Mouse (Mus musculus): ENCODE results near the gene Tspan11.

Gene Tspan11

DNA sequence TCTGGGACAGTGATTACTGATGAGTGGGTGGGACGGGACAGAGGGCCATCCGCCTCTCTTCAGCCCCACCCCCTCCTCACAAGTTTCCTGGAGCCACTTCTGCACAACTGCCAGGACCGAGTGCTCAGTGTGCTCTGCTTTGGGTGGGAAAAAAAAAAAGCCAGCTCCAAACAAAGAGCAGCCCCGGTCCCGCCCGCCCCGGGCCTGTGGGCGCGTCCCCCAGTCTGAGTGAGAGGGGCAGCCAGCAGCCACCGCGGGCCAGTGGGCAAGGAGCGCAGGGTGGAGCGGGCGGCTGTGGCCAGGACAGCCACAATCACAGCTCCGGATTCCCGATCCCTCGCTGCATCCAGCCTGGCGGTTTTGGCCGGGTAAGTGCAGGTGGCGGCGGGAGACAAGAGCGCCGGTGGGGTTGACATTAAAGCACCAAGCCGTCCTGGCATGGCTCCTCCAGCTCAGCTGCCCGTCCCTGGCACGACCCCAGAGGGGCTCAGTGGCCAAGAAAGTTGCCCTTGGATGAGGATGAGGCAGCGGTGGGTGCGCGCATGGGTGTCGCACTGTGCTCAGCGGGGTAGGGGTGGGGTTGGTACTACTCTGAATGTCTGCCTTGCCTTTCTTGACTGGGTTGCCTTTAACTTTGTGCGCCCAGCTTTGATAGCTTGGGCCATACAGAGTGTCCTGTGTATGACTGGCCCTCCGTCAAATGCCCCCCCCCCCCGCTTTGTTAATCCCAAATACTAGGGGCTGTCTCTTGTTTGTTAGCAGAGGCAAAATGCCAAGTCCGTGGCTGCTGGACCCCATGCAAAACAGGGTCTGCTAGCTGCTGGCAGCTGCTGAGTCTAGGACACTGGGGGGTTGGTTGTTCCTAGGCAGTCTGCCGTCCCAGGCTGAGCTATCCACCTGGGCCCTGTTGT is at the start of gene Tspan11:
Tspan11 (plus strand) TSS at position 79 of the 911 bp plus-strand sequence.
- DNase-seq (ENCODE audit: low read depth, low spot score), result peak; percentile 61

DNA sequence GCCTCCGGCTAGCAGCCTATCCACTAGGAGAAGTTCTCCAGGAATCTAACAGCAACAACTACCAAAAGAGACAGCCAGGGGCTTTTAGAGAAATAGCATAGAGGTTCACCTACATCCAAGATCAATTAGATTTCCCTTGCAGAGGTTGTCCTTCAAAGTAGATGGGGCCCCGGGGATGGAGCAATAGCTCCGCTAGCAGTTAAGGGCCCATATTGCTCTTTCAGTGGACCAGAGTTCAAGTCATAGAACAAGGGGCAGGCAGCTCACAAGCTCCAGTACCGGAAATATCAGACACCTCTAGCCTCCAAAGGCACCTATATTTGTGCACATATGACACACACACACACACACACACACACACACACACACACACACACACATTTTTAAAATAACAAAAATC is 49.5 kb upstream of the Tspan11 start:
- DNase-seq (ENCODE audit: low read depth, low spot score), result no peak

DNA sequence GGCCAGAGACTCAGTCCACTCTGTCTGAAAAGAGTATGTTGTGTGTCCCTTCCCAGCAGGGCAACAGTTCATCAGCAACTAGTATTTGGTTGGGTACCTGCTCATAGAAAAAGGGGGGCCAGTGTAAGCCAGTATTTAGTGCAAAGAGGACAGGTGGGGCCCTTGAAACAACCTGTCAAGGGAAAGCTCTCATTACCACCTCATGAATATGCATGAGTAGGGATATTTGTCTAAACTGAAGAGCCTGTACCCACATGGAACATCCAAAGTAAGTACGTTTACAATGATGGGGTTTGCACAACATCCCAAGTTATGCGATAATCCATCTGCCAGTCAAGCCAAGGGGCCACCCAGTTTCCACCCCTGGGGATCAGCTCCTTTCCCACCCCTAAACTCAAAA is 47.9 kb upstream of the Tspan11 start:
- DNase-seq (ENCODE audit: low read depth, low spot score), result no peak

DNA sequence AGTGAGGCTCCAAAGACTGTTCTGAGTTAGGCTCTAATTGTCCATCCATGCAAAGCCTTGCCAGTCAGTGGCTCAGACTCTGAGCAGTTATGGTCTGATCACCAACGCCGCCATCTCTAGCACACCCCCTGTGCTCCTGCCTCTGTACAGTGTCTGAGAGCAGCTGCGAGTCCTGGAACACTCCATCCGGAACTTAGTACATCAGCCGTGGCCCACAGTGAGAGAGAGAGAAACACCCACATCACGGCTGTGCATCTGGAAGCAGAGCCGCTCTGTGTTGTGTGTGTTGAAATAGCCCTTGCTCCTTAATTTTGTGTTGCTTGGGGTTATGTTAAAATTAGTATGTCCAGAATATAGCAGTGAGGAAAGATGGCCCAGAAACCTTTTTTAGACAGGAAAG is 47.2 kb upstream of the Tspan11 start:
- DNase-seq (ENCODE audit: low read depth, low spot score), result no peak

DNA sequence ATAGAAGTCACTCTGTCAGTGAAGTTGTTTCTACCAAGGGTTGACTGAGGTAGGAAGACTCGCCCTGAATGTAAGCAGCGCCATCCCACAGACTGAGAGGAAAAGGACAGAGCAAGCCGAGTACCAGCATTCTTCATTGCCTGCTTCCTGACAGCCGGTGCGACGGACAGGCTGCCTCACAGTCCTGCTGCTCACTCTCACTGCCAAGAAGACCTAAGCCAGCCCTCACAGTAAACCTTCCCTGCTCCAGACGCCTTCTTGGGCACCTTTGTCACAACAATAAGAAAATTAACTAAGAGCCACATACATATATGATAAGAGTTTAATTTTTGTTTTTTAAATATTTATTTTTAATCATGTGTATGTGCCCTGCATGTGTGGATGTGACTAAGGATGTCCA is 46.1 kb upstream of the Tspan11 start:
- DNase-seq (ENCODE audit: low read depth, low spot score), result no peak

DNA sequence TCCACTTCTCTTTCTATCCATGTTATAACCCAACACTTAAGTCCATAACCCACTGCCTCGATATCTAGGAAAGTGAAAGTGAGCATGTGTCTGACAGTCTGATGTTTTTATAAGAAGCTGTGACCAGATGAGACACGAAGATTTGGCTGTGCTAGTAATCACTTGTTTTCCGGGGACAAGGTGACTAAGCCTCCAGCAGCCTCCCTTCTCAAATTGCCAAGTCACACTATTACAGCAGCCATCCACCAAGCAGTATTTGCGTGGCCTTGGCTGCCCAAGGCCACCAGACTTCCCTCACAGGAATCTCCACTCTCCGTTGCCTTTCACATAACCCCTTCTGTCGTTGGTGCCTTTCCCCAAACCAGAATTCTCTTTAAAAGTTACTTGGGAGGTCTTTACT is 40.9 kb upstream of the Tspan11 start:
- DNase-seq (ENCODE audit: low read depth, low spot score), result peak; percentile 11

DNA sequence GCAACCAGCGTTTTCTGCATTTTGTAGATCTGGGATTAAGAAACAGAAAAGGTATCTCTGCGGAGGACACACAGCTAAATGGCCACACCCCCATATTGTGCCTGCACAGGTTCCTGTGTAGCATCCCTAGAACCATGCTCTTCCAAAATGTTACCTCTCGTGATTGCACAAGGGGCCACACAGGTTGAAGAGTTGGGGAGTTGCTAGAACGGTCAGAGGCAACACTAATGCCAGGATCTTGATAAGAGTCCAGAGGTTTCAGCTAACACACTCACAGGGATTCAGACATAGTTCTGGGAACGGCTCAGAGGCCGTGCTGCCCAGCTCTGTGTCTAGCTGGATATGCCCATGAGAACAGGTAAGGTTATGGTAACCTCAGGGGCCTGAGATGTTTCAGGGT is 37.9 kb upstream of the Tspan11 start:
- no peak for DNase-seq (ENCODE audit: low read depth, low spot score)

DNA sequence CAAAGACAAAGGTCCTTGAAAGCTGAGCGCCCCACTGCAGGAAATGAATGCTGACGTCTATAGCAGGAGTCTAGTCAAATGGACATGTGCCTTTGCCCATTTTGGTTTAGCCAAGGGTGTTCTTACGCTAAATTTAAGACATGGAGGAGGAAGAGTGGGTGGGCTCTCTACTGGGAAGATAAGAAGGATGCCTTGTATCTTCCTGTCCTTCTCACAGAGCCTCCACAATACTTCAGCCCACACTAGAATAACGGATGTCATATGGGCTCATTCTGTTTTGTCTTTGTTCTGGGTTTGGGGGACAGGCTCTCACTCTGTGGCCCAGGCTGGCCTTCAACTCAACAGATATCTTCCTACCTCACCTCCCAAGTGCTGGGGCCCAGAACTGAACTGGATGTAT is 35.8 kb upstream of the Tspan11 start:
- DNase-seq (ENCODE audit: low read depth, low spot score), result no peak

DNA sequence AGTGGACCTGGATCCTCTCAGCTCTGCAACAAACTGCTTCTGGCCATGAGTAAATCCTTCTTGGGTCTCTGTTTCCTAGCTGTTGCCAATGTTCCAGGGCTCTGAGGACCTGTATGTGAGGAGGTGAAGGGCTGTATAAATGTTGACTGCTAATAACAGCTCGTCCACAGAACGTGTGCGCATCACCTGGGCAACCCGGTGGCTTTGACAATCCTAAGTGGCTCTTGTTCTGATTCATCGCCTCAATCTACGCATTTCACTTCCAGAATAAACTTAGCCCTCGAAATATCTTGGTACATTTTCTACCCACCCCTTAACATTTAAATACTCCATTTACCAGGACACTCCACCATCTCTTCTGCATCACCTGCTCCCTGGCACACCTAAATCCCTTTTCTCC is 34.1 kb upstream of the Tspan11 start:
- DNase-seq (ENCODE audit: low read depth, low spot score), result no peak

DNA sequence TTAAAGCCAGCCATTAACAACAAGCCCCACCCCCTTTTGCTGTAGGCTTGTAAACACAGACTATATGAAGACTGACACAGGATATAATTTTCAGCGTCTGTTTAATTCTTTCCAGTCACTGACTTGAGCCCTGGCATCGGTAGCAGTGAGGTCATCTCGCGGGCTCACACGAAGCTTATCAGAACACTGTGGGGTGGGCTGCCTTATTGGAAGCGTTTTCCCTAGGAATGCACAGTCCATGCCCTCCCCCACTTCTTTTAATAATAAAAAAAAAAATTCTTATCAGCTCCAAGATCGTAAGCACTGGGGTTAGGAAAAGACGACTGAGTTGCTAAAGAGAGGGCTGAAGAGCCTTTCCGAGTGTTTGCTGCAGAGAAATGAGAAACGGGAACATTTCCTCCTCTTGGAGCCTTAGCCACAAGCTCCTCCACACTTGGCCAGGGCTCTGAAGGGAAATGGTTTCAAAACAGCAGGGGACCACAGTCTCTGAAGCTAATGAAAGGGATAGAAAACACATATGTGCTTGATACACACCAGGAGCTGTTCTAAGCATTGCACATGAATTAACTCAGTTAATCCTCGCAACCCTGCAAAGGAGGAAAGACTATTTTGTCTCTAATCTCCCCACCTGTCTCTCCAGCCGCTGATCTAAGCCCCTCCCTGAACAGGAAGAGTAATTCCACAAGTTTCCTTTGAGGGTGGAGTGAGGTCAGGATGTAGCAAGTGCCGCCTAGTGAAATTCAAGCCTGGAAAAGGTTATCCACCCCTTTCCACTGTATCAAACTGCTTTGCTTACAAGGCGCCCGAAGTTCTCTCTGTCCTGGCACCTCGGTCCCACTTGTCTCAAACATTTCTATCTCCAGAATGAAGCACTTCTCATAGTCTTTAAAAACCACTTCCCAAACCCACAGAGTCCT is 33.4 kb upstream of the Tspan11 start:
- no peak for DNase-seq (ENCODE audit: low read depth, low spot score)

DNA sequence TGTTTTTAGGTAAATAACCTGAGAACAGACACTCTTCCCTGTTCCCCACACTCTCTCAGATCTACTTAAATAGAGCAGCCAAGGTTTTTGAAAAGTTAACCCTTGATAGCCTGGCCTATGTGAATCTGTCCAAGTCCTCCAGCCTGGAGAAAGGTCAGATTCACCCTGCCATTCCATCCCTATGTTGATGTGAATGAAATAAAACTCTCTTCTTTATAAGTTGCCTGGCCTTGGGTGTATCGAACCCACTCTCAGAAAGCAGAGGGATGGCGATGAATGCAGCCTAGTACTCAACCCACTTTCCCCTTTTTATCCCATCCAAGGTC is 32.7 kb upstream of the Tspan11 start:
- DNase-seq (ENCODE audit: low read depth, low spot score), result no peak

DNA sequence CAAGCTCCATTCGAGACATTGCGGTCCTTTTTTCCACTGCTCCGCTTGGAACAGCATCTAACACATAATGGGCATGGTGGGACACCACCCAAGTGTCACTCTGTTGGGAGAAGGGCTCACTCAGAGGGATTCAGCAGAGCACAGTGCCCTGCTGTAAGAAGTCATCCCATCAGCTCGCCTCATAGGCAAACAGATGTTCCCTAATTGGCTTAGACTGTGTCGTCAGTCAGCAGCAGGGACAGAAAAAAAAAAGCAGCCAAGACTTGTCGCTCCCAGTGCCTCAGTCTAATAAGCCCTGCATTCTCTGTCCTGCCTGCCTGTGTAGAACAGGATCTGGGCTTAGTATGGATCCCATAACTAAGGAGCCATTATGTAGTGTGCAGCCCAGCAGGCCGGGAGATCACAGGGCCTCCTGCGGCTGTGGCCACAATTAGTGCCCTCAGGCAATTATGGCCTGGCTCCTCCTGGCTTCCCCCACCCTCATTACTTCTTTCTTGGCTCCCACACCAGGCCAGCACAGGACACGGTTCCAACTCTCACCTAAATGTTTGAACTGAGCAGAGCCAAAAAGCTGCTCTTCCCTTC is 31.6 kb upstream of the Tspan11 start:
- DNase-seq (ENCODE audit: low read depth, low spot score), result peak; percentile 24

DNA sequence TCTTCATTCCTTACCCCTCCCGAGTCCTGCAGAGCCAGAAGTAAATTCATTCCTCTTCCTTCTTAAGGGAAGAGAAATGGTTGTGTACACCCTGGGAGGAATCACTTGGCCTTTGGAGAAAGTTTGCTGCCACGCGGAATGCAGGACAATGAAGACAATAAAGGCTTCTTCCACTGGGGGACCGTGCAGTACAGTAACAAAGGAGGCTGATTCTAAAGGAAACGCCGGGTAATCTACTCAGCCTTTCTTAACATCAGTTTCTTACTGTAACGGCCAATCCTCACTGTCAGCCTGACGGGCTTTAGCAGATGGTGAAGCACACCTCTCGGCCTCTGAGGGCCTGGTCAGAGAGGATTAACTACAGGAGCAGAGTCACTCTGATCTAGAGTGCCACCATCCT is 25.4 kb upstream of the Tspan11 start:
- no peak for DNase-seq (ENCODE audit: low read depth, low spot score)

DNA sequence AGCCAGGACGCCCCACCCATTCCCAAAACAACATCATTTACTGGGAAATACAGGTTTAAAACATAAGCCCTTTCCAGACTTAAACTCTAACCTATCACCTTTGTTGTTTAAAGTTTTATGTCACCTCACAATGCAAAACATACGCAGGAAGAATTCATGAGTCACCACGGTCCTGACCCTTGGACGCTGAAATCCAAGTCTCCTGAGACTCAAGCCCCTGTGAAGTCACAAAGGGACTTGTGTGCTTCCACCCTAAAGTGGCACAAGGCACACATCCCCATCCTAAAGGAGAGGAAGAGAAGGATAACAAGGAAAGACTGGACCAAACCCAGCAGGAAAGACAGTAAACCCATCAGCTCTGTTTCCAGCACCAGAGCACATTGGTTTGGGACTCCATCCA is 22.0 kb upstream of the Tspan11 start:
- DNase-seq (ENCODE audit: low read depth, low spot score), result peak; percentile 50

DNA sequence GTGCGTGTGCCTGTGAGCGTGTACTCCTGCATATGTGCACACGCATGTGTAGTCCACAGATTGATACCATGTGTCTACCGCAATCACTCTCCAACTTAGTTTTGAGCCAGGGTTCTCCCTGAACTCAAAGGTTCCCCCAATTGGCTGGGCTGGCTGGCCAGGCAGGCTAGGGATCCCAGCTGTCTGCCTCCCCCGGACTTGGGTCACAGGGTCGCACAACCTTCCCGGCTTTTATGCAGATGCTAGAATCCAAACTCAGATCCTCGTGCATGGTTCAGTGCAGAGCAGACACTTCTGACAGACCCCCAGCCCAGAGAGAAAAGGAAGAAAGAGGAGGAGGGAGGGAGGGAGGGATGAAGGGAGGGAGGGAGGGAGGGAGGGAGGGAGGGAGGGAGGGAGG is 18.8 kb upstream of the Tspan11 start:
- DNase-seq (ENCODE audit: low read depth, low spot score), result no peak

DNA sequence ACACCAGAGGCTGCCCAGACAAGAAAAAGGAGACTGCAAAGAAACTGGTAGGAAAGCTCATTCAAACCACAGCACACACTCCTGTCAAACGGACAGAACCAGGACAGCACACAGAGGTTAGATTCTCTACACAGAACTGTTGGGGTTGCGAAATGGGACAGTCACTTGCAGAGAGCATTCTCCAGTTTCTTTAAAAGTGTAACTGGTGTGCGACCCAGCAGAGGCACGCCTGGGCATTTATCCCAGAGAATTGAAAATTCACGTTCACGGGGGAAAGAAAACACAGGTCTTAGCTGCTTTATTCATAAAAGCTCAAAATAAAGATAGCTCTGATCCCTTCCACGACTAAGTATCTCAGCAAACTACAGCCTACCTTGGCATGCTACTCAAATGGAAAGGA is 18.3 kb upstream of the Tspan11 start:
- DNase-seq (ENCODE audit: low read depth, low spot score), result peak; percentile 57

DNA sequence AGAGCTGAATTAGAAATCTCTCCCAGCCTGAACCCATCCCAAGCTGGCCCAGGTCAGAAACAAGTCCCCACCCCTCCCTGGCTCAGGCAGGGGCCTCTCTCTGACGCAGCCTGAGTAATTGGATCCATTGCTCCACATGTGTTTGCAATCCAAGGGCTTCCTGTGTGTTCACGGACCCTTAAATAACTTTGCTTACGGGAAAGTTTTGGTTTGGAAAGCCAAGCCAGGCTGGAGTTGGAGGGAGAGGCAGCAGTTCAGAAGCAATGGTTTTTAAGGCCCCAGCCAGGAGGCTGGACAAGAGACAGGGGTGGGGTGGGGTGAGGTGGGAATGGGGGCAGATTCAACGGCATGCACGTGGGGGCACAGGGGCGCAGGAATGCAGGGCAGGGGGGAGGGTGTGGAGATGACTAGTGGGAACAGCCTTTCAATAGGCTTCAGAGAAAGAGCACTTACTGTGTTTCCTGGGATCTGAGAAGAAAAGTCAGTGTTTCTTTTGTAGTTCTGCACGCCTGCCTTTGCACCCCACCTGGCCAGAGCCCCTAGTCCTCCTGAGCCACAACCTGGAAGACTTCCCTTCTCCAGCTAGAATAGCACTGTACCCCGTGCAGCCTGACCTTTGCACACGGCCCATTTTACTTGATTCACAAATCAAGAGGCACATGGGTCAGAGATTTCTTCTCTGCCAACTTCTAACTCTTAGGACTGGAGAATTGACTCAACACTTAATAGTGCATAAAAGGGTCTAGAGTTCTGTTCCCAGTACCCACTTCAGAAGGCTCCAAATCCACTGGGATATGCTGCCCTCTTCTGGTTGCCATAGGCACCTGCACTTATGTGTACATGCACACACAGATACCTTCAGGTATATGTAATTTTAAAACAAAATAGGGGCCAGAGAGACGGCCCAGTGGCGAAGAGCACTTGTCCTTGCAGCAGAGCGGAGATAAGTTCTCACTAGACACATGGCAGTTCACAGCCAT is 16.8 kb upstream of the Tspan11 start:
- DNase-seq (ENCODE audit: low read depth, low spot score), result peak; percentile 96

DNA sequence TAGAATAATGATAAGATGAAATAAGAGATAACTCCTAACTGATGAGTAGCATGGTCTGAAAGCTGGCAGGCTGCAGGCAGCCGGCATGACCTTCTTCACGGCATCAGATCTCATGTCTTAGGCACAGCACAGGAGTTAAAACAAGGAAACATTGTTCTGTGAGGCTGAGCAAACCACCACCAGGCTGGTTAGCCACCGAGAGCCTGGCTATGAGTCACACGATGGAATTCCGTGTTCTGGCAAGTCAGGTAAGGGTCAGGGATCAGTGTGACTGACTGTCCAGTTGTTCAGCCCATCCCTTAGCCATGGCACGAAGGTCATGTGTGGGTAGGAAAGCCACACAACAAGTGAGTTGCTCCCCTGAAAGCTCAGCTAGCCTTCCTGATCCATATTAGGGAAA is 16.0 kb upstream of the Tspan11 start:
- peak; percentile 94 for DNase-seq (ENCODE audit: low read depth, low spot score)

DNA sequence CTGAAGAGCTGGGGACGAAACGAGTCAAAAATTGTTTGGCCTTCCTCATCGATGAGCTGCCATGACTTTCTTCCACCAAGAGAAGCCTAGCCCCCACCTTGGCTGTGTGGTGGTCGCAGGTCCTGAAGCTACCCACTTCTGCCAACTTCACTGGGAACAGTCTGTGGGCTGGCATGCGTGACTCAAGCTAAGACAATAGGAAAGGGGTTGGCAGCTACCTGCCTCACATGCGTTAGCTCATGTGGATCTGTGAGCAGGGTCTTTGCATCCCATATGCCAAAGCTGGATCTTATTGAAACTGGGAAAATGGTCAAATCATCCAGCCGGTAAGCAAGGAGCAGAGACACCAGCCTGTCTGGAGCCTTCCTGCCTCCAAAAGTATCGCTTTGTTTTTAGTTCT is 14.8 kb upstream of the Tspan11 start:
- DNase-seq (ENCODE audit: low read depth, low spot score), result no peak

DNA sequence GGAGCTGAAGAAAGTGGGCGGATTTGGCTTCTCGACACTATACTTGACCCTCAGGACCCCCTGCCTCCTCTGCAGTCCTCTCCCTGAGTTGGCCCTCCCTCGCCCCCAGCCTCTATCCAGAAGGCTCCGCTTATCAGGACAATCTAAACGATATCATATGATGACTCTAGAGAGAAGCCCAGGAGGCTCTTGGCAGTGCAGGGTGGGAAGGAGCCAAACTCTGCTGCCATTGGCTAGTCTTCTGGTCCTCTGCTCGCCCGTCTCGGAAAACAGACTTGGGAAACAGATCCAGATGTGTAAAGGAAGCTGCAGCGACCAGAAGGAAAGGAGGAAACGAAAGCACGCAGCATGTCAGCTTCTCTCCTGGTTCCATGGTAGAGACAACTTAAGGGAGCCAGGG is 11.5 kb upstream of the Tspan11 start:
- DNase-seq (ENCODE audit: low read depth, low spot score), result no peak

DNA sequence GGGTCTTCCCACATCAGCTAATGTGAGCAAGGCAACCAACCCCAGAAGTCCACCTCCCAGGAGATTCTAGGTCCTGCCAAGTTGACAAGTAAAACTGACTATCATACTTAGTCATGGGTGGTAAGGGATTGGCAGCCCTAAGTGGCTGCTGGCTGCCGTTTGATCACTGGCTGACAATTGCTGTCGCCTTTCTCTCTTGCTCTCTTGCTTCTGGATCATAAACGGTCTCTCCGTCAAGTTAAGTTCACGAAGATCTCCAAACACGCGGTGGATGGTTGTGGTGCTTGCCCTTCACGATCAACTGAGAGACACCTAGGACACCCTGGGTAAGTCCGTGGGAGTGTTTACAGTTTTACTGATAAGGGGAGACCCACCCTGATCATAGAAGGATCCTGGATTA is 11.0 kb upstream of the Tspan11 start:
- no peak for DNase-seq (ENCODE audit: low read depth, low spot score)
